Mouse (Mus musculus) adipose tissue, adult 10 weeks (tissue): ENCODE measurements around the gene Ppp6r2. TPM values are rescaled to one million over a fixed set of nuclear protein-coding genes. Genes with fewer than 3 reads are reported as not detected.

Experiments
- polyA plus RNA-seq: library from polyadenylated mRNA; stranded (reverse); fragments of 350-450 nt; fragmentation: Illumina TruSeq; extraction: RNeasy Lipid Tissue Mini Kit (QIAGEN cat#74804); gene quantifications from one replicate; pipeline ENCODE4 v1.2.3, GENCODE M21; 2014; ENCODE audit warnings: low read depth, low replicate concordance

Gene Ppp6r2
- polyA plus RNA-seq = 28.3 TPM

DNA sequence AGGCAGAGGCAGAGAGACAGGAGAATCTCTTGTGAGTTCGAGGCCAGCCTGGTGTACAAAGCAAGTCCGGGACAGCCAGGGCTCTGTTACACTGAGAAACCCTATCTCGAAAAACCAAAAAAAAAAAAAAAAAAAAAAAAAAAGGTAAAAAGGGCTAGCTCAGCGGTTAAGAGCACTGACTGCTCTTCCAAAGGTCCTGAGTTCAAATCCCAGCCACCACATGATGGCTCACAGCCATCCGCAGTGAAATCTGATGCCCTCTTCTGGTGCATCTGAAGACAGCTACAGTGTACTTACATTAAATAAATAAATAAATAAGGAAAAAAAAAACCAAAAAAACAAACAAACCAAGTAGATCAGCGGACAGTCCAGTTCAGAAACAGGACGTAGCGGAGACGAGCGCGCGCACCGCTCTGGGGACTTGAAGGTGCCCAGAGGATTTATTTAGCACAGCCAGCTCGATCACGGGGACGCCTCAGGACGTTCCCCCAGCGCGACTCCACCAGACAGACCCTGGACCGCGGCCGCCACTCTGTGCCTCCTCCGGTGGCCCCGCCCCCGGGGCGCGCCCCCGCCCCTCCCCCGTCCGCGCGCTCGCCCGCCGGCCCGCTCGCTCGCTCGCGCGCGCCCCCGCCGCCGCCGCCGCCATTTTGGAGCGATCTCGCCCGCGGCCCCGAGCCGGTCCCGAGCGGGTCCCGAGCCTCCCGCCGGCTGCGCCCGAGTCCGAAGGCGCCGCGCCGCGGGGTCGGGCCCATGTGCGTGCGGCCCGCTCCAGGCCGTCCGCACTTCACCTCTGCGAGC lies at the start of gene Ppp6r2:
Ppp6r2 (plus strand) TSS at position 639 of the 801 bp plus-strand sequence.

DNA sequence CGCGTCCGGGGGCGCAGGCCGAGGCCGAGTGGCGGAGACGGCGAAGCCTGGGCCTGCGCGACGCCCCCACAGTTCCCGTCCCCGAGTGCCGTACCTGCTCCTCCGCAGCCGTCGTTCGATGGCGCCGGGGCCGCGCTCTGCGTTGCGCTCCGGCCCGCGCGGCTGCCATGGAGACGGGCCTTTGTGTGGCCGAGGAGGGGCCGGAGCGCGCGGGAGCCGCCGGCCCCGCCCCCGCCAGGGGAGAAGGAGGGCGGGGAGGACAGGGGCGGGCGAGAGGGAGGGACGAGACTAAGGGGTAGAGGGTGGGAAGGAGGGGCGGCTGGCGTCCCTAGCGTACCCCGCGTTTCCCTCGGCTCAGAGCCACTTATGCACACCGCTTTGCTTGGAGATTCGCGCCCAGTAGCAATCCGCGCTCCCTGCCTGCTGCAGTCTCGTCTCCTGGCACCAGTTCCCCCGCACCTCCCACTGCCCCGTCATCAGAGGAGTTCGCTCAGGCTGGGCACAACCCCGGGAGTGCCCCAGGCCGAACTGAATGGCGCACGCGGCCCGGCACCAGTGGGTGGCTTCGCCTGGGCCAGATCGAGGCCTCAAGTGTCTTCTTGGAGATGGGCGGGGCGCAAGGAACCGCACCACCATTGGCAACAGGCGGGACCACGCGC lies 30.7 kb upstream of the Ppp6r2 start, which contains the start of gene Plxnb2:
Plxnb2 (minus strand) TSS at position 218 of the 659 bp plus-strand sequence.

DNA sequence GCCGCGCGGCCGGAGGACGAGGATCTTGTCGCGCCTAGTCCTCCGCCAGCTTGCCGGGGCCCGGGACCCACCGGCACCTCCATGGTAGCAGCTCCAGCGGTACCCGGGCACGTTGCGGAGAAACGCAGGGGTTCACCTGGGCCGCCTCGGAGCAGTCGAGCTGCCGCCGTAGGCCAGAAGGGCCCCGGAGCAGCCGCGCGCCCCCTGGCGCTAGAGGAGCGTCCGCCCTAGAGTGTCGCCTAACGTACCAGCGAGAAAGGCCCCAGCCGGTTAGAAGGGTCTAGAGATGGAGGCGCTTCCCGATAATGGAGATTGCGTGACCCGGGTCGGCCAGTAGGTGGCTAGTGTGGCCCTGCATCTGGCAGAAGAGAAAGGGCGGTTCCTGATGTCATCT lies 15.0 kb upstream of the Ppp6r2 start, which contains the start of gene Dennd6b:
Dennd6b (minus strand) TSS at position 184 of the 394 bp plus-strand sequence.

DNA sequence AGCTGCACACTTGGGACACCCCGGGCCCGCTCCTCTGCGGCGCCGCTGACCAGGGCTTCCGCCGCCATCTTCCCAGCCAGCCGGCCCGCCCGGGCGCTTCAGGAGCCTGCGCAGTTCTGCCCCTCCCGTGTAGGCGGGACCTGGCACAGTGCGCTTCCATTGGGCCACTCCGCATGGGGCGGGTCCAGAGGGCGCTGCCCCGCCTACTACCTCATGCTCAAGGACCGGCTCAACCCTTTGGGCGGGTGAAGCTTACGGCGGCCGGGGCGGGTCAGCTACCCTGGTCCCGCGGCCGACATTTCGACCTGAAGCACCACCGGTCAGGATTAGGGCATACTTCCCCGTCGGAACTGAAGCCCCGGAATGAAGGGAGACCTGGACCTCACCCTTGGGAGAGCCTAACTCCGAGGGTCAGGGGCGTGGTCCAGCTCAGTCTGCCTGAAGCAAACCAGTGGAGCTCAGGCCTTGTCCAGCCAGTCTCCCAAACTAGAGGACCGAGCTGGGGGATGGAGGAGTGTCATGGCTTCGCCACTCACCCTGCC lies 103.9 kb downstream of the Ppp6r2 start, which contains the start of gene Sbf1:
Sbf1 (minus strand) TSS at position 122 of the 542 bp plus-strand sequence.

DNA sequence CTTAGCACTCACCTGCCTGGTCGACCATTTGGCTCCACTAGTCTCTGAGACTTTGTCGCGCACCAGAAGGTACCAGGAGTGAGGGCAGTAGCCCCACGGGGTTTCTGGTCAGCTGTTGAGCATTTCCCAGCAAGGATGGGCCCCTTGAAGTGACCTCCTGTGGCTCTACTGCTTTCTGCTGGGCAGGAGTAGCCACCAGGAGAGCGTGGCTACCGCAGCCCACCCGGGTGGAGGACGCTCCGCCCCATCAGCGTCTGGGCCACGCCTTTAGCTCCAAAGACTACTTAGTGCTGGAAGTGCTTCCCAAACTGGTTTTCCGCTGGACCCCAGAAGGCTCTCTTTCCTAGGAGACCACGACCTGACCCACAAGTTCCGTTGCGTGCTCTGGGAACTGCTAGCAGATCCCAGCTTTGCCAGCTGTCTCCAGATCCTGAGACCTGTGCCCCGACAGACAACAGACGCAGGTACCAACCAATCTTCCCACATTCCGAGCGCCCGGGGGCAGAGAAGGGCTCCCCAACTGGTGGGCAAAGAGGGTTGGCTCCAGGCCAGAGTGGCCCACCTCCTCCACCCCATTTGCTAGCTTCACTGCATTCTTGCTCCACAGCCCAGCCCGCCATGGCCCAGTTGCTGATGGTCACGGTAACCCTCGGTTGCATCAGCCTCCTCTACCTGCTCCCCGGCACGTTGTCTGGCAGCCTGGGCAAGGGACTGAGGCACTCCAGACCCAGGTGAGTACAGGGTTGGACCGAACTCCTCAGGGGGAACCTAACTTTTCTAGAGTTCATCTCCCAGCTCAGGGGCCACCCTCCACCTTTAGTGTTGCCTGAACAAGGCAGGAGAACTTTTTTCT lies 111.5 kb downstream of the Ppp6r2 start, which contains the start of gene Adm2:
Adm2 (plus strand) TSS at position 51 of the 853 bp plus-strand sequence.

DNA sequence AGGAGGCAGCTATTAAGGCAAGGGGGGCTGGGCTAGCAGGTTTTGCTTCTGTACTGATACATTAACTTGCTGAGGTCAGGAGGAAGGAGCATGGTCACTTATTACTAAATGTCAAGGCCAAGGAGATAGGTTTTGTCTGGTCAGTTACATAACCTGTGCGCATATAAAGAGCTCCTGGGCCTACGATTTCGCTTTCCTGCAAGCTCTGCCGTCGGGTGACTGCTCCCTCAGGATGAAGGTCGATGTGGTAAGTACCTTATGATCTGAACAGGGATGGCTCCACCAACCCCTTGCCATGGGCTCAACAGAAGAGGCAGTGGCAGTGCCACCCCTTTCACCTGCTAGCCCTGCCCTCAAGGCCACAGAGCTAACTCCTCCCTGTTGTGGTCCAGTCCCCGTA lies 122.9 kb downstream of the Ppp6r2 start, which contains the start of gene Miox:
Miox (plus strand) TSS at position 128 of the 400 bp plus-strand sequence.

Other genes starting within 250 kb of the Ppp6r2 start
- 1.3 TPM for gene Mlc1, start 232.5 kb upstream of the Ppp6r2 start, polyA plus RNA-seq
- gene Mov10l1, start 228.6 kb upstream of the Ppp6r2 start, polyA plus RNA-seq = 0.81 TPM
- 2.1 TPM for gene Panx2, start 151.8 kb upstream of the Ppp6r2 start, polyA plus RNA-seq
- gene Trabd, start 136.4 kb upstream of the Ppp6r2 start, polyA plus RNA-seq = 71.4 TPM
- 28.7 TPM for gene Selenoo, start 122.5 kb upstream of the Ppp6r2 start, polyA plus RNA-seq
- gene Tubgcp6, start 88.4 kb upstream of the Ppp6r2 start, polyA plus RNA-seq = 39.9 TPM
- gene Hdac10, start 82.9 kb upstream of the Ppp6r2 start, polyA plus RNA-seq = 14.5 TPM
- 21.4 TPM for gene Mapk12, start 70.8 kb upstream of the Ppp6r2 start, polyA plus RNA-seq
- gene Mapk11, start 61.9 kb upstream of the Ppp6r2 start, polyA plus RNA-seq = 19.2 TPM
- gene Plxnb2, start 30.8 kb upstream of the Ppp6r2 start, polyA plus RNA-seq = 86.5 TPM
- gene Dennd6b, start 15.1 kb upstream of the Ppp6r2 start, polyA plus RNA-seq = 9.0 TPM
- 51.1 TPM for gene Sbf1, start 103.8 kb downstream of the Ppp6r2 start, polyA plus RNA-seq
- gene Adm2, start 111.2 kb downstream of the Ppp6r2 start, polyA plus RNA-seq = not detected
- gene Miox, start 122.8 kb downstream of the Ppp6r2 start, polyA plus RNA-seq = not detected
- gene Lmf2, start 144.1 kb downstream of the Ppp6r2 start, polyA plus RNA-seq = 32.8 TPM
- 63.2 TPM for gene Ncaph2, start 144.2 kb downstream of the Ppp6r2 start, polyA plus RNA-seq
- 11.2 TPM for gene Sco2, start 162.3 kb downstream of the Ppp6r2 start, polyA plus RNA-seq
- 1.2 TPM for gene Tymp, start 165.5 kb downstream of the Ppp6r2 start, polyA plus RNA-seq
- 7.9 TPM for gene Odf3b, start 167.7 kb downstream of the Ppp6r2 start, polyA plus RNA-seq
- not detected for gene Klhdc7b, start 173.4 kb downstream of the Ppp6r2 start, polyA plus RNA-seq
- 2.0 TPM for gene Syce3, start 198.9 kb downstream of the Ppp6r2 start, polyA plus RNA-seq
- gene Cpt1b, start 214.3 kb downstream of the Ppp6r2 start, polyA plus RNA-seq = 5.2 TPM
- 2.6 TPM for gene C730034F03Rik, start 218.0 kb downstream of the Ppp6r2 start, polyA plus RNA-seq
- 0.07 TPM for gene Gm44502, start 218.1 kb downstream of the Ppp6r2 start, polyA plus RNA-seq
- gene Chkb, start 218.4 kb downstream of the Ppp6r2 start, polyA plus RNA-seq = 58.0 TPM
- gene Mapk8ip2, start 242.4 kb downstream of the Ppp6r2 start, polyA plus RNA-seq = 1.3 TPM